Mouse (Mus musculus) right cerebral cortex, postnatal 36 days (tissue): ENCODE data around the gene Rmnd1.
A peak's percentile ranks its signal among the peaks of the same experiment; 100 is the strongest.

Source experiments
- DNase-seq, 2 experiments: peaks; one replicate each; pipeline ENCODE4 v3.0.0; 2022; ENCODE audit warnings: low spot score in 2 of 2, mixed read lengths in 1 of 2

Rmnd1 gene

GRCm38 (mm10) chr10:4391076-4391475 lies 41.1 kb downstream of the Rmnd1 start:
- no peak for DNase-seq

GRCm38 (mm10) chr10:4390550-4390949 lies 41.6 kb downstream of the Rmnd1 start:
- no peak for DNase-seq

- DNase-seq: no peak
These were observed 42.6 kb downstream of the Rmnd1 start for GRCm38 (mm10) chr10:4389461-4390112.

GRCm38 (mm10) chr10:4389036-4389435 lies 43.2 kb downstream of the Rmnd1 start:
- no peak for DNase-seq

- DNase-seq: no peak
These were observed 43.8 kb downstream of the Rmnd1 start for GRCm38 (mm10) chr10:4388384-4388745.

- DNase-seq: peak; percentile 53 to 61
These were observed 44.3 kb downstream of the Rmnd1 start, which contains the start of gene Zbtb2 for GRCm38 (mm10) chr10:4387701-4388383. Gene Zbtb2, minus strand, starts transcription at chr10:4388108.

GRCm38 (mm10) chr10:4386609-4387591 lies 45.3 kb downstream of the Rmnd1 start:
- DNase-seq: peak; percentile 94 to 95

GRCm38 (mm10) chr10:4384244-4384643 lies 47.9 kb downstream of the Rmnd1 start:
- DNase-seq: no peak

GRCm38 (mm10) chr10:4380748-4381147 lies 51.4 kb downstream of the Rmnd1 start:
- DNase-seq: no peak

GRCm38 (mm10) chr10:4376931-4377330 lies 55.3 kb downstream of the Rmnd1 start:
- no peak for DNase-seq

GRCm38 (mm10) chr10:4376461-4376860 lies 55.7 kb downstream of the Rmnd1 start:
- DNase-seq: no peak

GRCm38 (mm10) chr10:4375267-4375666 lies 56.9 kb downstream of the Rmnd1 start:
- DNase-seq: no peak

- DNase-seq: no peak
These were observed 57.5 kb downstream of the Rmnd1 start for GRCm38 (mm10) chr10:4374734-4375133.

- no peak for DNase-seq
These were observed 57.9 kb downstream of the Rmnd1 start for GRCm38 (mm10) chr10:4374239-4374638.

GRCm38 (mm10) chr10:4373558-4373957 lies 58.6 kb downstream of the Rmnd1 start:
- no peak for DNase-seq

GRCm38 (mm10) chr10:4372011-4372410 lies 60.2 kb downstream of the Rmnd1 start:
- DNase-seq: no peak

GRCm38 (mm10) chr10:4370105-4370504 lies 62.1 kb downstream of the Rmnd1 start:
- DNase-seq: no peak

GRCm38 (mm10) chr10:4364618-4365017 lies 67.6 kb downstream of the Rmnd1 start:
- DNase-seq: no peak

GRCm38 (mm10) chr10:4357435-4357834 lies 74.8 kb downstream of the Rmnd1 start:
- no peak for DNase-seq

GRCm38 (mm10) chr10:4356640-4357039 lies 75.5 kb downstream of the Rmnd1 start:
- DNase-seq: no peak

- no peak for DNase-seq
These were observed 76.2 kb downstream of the Rmnd1 start for GRCm38 (mm10) chr10:4355882-4356451.
